Mouse (Mus musculus) thymus, postnatal 25 days (tissue): ENCODE measurements around the gene Fam228a.
"Not testable (repeated sequence)": the region's sequence is repeated elsewhere in the genome, so short reads cannot be mapped to it uniquely, and the experiment has no call there.

Experiments
- DNase-seq: peaks from one replicate; pipeline ENCODE4 v3.0.0; 2022

The Fam228a gene

DNA sequence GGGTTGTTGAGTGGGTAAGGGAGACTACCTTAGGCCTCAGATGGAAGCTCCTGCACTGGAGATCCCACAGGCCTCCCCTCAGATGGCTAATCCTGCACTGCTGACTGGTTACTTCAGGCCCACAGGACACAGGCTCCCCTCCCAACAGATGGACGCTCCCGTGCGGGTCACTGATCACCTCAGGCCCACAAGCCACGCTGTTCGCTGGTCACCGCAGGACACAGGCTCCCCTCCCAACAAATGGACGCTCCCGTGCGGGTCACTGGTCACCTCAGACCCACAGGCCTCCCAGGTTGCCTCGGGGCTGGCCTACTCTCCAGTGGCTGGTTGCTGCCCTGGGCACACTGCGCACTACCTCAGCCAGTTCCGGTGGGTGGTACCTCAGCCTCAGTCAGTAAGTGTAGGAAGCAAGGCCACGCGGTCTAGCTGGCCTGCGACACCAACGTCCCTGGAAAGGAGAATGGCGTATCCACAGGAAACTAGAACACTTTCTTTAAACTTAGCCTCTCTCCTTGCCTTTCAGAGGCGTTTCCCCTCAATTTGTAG, at the start of gene Fam228a:
Fam228a (minus strand) TSS at position 400 of the 546 bp plus-strand sequence.
- DNase-seq: no peak

DNA sequence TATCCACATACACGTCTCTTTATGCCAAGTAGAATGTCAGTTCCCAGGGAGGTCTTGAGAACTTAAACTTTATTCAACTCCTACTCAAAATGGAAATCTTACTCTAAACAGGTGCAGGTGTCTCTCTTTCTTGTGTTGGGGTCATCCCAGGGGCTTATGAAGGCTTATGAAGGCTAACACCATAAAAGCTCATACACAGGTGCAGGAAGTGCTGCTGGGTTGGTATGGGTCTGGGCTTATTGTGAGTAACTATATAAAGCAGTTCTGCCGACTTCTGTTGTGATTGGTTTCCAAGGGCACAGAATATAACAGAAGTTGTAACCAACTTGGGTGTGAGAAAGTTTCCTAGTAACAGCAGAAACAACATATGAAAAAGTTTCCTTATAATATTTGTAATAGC, 46.2 kb upstream of the Fam228a start:
- DNase-seq: no peak

DNA sequence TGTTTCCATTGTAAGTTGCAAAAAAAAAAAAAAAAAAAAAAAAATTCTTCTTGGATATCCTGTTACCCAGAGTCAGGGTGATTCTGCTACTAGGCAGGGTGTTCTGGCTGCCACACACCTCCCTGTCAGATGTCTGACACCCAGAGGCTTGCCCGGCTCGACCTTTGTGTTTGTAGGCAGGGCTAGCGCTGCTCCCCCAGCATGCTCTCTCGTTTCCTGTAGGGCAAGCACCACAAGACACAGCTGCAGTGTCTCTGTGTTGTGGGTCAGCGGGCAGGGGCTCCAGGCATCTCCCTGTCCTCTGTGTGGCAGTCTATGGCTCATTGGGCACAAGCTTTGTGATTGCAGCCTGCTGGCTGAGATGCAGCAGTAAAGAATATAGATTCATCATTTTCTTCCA, 45.4 kb upstream of the Fam228a start:
- peak; percentile 45 for DNase-seq

DNA sequence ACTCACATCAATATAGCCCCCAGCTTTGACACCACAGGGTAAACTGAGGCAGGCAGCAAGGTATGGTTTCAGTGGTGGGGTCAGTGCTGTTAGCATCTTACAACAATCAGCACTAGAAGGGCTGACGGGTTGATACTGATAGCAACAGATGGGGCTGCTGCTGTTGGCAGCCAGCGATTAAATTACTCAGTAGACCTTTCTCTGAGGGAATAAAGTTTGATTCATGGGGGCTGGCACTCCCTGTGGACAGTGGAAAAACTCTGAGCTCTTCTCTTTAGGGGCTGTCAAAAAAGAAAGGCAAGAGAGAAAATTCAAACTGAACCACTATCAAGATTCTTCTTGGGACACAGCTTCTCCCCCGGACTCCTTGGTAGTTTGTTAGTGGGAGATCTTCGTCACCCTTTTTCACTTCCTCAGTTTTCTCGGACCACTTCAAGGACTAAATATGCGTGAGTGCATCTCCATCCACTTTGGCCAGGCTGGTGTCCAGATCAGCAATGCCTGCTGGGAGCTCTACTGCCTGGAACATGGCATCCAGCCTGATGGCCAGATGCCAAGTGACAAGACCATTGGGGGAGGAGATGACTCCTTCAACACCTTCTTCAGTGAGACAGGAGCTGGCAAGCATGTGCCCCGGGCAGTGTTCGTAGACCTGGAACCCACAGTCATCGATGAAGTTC, 43.6 kb upstream of the Fam228a start:
- DNase-seq: not testable (repeated sequence)

DNA sequence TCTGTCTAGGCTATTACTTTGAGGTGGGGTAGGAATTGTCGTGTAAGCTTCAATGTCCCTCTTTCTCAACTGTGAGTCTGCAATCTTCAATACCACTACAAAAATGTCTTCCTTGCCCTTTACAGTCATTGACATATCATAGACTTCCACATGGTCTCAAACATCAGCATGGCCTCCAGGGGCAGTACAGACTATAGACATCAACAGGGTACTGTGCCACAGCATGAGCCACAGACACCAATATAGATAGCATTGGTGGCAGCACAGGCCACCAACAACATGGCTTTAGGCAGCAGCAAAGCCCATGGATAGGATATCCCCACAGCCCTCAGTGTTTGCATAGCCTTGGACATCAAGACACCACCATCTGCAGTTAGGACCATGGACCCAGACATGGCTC, 43.0 kb upstream of the Fam228a start:
- DNase-seq: no peak

DNA sequence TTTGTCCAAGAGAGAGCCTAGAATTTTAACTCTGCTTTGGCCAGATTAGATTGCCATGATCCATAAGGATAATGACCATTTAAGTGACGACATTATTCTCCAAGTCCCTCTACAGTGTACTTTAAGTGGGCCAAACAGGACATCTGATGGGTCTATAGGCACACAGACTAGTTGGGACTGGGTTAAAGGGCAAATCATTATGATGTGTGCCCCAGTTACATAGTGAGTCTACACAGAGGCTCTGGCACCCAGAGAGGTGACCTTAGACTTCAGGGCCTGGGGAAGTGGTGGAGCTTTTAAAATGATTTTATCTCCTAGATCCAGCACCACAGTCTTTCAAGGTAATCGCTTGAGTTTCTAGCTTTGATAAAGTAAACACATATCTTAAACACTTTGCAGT, 42.0 kb upstream of the Fam228a start:
- DNase-seq: no peak

DNA sequence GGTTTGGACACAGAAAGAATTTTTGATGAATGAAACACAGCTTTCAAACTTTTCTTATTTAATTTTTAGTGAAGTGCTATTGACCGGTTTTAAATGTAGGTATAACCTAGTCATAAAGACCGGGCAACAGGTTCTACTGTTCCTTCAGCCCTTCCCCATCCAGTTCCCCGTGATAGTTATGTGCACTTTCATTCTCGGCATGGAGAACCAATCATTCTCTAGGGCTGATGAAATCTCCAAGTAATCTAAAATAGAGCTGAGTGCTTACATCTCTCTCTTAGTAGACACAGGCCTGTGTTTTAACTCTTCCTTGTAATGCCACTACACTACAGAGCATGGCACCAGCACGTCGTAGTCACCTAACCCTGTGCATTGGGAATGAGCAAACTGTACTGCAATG, 39.5 kb upstream of the Fam228a start:
- DNase-seq: no peak

DNA sequence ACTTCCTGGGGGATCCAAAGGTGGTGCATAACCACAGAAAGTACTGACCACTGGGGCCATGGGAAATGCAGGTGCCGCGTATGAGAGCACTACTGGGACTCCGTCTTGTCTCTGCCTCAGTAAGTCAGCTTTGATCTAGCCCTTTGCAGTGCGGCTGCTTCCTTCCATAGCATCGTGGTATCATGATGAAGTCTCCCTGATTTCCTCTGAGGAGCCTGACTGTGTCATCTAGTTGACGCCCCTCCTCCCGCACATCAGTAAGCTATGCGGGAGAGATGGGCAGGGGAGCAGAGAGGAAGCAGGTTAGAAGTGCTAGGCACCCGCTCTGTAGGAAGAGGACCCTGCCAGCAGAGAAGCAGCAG, 37.3 kb upstream of the Fam228a start:
- DNase-seq: peak; percentile 37

DNA sequence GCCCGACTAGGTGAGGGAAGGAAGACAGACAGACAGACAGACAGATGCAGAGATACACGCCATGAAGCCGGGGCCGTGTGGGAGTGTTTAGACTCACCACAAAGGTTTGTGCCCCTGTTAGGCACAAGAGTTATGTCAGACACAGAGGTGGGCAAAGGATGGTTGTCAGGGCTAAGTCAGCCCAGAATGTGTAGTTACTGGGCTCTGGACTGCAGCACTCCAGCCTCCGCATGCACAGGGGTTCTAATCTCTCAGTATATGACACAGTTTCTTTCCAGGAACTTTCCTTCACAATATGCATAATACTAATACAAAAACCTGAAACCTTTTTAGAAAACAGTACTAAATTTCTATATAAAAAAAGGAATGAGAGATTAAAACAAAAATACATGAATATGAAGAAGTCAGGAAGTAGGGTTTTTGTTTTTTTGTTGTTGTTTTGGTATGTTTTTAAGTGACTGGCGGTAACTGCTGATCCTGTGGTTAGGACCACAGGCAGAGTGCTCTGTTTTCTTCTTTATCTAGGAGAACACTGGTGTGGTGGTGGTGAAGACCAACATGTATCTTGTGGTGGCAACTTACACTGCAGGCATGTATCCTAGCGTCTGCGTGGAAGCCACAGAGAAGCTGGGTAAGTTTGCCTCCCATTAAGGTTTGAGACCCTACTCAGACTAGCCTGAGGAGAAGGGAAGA, 36.8 kb upstream of the Fam228a start:
- no peak for DNase-seq

DNA sequence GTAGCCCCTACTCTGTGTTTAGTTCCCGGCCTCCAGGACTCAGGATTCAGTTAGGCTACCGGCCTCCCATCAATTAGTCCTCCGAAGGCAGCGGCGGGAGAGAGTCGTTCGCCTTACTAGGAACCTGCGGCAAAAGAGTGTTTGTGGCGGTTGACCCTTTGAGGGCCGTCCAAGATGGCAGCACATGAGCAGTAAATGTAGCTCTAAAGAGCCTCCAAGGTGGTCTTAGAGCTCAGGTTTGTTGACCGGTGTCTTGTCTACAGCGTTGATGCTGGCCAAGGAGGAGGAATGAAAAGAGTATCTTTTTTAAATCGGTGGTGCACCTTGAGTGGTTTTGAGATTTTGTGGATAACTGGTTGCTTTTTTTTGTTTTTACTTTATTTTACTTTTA, 31.1 kb upstream of the Fam228a start:
- no peak for DNase-seq

DNA sequence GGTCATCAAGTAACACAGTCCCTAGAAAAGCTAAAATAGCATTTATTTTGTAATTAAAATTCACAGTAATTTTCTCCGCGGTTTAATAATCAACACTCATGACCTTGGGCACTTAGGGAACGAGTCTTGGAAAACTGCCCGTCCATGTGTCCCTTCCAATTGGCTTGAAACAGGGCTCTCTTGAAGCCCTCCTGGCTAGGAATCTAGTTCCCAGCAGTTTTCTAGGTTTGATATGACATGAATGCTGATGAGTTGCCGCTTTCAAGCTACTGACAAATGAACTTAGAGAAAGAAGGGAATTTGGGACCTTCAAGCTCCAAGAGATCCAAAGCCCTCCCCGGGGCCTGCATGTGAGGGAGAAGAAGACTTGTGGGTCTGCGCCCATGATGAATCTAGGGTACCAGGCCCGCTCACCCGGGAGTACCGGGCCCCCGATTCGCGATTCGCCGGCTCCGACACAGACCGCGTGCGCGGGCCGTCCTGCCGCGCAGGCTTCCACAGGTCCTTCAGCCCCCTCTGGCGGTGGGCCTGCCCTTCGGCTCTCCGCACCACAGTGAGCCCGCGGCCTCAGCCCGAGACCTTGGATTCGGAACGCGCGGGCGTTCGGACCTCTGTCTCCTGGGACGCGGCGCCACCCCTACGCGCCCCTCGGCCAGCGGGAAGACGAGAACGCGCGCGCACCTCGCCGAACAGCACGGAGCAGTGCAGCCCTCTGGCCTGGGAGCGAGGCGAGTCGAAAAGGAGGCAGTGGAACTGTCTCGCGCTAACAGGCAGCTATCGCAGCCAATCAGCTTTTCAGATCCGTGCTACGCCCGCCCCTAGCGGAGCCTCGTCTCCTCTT, 30.5 kb upstream of the Fam228a start, which contains the start of the genes Pfn4 and Fam228b:
Pfn4 (plus strand) TSS at position 531 of the 841 bp plus-strand sequence.
Fam228b (minus strand) TSS at position 776 of the 841 bp plus-strand sequence.
- DNase-seq: peak; percentile 98

DNA sequence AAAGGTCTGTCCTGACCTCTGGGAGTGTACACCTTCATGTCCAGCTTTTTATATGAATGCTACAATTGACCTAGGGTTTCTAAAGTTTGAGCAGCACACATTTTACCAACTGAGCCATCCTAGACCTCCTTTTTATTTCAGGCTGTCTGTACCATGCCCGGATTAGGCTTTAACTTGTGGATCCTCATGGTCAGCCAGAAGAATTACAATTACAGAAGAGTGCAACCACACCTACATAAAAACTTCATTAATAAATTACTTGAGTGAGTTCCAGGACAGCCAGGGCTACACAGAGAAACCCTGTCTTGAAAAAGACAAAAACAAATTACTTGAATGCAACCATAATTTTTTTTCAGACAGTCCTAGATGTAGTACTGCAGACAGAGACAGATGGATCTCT, 18.8 kb upstream of the Fam228a start:
- DNase-seq: no peak

DNA sequence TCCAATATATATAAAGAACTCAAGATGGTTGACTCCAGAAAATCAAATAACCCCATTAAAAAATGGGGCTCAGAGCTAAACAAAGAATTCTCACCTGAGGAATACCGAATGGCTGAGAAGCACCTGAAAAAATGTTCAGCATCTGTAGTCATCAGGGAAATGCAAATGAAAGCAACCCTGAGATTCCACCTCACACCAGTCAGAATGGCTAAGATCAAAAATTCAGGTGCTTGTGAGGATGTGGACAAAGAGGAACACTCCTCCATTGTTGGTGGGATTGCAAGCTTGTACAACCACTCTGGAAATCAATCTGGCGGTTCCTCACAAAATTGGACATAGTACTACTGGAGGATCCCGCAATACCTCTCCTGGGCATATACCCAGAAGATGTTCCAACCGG, 16.2 kb upstream of the Fam228a start:
- not testable (repeated sequence) for DNase-seq

DNA sequence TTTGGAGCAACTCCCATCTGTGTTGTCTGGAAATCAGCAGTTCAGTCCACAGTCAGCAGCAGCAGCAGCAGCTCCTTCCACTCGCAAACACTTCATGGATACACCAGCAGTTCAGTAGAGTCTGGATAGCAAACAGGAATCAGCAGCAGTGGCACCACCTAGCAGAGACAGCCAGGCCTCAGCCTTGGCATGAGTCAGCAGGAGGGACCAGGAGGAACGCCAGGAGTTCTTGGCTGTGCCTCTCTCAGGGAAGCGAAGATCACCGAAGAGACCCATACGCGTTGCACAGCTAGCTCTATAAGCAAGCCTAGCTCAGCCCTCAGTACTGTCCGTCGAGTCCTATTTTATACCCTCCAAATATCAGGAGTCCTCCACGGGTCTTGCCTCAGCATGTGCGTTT, 6.3 kb upstream of the Fam228a start:
- no peak for DNase-seq

DNA sequence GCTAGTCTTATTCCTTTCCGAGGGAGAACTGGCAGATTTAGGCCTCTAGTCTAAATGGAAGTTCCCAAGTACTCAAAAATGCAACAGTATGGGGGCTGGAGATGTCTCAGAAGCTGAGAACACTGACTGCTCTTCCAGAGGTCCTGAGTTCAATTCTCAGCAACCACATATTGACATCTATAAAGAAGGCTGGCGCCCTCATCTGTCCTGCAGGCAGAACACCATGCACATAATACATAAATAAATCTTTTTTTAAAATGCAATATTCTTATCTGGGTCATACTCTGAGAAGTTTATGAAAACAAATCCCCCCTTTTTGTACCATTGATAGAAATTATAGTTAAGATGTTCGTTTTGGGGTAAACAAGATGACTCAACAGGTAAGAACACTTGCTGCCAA, 4.0 kb upstream of the Fam228a start:
- DNase-seq: no peak

DNA sequence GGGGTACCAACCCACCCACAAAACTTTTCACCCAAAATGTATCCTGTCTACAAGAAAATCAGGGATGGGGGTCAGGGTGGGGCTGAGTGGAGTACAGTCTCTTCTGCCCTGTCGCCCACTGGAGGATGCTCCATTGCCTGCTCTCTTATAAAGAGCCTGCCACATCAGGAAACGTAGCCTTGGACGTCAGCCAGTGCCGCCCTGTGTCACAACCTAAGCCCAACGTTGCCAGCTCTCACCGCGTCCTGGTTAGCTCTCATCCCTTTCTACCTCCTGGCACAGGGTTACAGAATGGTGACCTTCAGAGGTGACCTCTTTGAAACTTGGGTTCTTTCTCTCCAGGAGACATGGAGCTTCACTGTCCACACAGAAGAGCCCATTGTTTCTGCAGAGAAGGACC, 2.6 kb upstream of the Fam228a start:
- DNase-seq: no peak

DNA sequence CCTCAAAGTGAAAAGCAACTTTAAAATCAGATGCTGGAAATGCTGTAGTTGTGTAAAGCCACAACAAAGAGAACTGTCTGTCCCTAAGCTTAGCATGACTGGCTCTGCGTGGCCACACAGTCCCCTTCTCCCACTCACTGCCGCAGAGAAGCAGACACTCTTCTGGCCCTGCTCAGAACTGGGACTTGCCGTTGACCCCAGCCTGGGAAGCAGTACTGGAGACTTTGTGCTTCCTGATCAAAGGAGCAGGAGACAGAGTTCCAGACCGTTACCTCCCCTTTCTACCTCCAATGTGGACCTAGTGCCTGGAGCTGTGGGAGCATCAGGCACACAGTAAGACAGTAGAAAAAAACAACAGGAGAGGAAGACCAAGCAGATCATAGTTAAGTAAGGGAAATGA, 5.9 kb downstream of the Fam228a start:
- no peak for DNase-seq

DNA sequence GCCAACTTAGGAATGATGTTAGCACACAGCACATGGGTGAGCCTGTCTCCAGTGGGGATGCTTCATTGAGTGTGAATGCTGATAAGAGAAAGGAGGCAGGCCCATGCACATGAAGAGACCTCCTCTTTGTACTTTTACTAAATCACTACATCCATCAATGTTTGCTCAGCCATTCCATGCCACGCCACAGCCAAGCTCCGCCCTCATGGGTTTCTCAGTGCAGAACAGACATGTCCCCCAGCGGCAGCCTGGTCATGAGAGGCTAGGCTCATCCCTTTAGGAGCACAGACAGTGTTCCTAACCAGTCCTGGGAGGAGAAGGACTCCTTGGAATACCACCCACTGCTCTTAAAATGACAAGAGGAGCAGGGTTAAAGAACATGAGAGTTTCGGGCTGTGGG, 6.6 kb downstream of the Fam228a start:
- no peak for DNase-seq

DNA sequence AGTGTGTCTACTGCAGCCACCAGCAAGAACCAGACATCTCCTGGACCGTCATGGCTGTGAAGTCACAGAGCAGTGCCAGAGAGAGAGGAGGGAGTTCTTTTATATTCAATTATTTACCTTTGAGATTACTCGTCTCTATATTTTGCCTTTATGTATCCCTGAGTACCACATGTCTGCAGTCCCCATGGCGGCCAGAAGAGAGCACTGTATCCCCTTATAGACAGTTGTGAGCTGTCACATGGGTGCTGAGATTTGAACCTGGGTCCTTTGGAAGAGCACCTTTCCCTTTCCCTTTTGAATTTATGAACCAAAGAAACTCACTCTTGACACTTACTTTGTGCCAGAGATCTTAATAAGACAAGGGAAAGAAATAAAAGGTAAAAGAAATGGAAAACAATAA, 9.1 kb downstream of the Fam228a start:
- DNase-seq: no peak

DNA sequence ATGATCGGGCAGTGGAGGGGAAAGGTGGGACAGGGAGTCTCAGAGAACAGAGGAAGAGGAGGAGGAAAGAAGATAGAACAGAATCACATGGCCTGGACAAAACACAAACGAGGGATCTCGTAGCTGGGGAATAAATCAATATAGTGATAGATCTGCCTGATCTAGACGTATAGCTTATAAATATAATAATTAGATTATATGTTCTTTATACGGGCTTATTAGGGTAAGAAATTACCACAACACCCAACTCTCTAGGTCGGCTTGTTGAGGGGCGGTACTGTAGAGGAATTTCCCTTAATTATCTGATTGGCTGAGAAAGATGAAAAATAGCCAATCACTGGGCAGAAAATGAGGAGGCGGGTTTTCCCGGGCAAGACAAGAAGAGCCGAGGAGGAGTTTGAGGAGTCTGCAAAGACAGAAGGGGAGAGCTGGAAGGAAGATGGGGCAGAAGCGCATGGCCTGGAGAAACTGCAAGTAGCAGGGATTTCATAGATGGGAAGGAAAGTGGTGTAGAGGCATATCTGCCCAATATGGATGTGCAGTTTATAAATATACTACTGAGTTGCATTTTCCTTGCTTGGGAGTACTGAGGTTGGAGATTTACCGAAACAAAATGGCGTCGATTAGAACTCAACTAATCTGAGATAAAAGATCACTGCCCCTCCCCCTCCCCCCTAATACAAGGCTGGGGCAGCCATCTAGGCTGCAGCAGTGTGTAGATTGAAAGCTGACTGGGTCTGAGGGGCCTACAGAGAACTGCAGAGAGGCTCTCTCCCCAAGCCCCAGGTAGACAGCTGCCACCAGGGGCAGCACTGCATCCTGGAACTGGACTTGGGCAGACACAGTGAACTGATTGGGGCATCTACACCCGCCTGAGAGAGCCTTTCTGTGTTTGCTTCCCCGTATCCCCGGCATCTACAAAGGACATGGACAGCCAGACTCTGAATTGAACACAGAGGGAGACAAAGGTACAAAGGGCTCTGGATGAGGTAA, 18.2 kb downstream of the Fam228a start:
- no peak for DNase-seq

DNA sequence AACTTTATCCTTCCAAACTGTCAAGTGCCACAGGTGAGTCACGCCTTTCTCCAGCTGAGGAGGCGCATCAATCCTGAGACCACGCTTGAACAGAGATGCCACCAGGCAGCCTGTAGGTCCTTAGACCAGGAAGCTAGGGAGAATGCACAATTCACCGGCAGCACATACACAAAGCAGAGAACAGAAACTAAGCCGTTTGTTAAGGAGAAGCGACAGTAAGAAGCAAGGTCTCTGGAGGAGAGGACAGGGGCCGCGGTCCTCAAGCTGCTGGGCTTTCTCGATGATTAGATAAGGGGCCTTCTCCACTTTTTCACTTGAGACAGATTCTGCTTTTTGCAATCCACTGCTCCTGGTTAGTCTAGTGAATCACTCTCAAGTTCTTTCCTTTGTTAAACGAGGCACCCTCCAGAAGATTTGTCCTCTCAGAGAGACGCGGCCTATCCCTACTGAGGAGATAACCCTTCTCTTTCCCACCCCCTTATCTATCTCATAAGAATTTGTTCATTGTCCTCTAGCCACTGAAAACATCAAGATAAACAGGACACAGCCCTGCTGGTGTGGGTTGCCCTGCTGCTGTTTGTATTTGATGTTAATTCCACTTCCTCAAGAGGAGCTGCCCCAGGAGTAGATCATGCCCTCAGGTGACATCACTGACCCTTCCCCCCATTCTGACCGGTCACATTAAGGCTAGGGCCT, 19.0 kb downstream of the Fam228a start:
- no peak for DNase-seq

DNA sequence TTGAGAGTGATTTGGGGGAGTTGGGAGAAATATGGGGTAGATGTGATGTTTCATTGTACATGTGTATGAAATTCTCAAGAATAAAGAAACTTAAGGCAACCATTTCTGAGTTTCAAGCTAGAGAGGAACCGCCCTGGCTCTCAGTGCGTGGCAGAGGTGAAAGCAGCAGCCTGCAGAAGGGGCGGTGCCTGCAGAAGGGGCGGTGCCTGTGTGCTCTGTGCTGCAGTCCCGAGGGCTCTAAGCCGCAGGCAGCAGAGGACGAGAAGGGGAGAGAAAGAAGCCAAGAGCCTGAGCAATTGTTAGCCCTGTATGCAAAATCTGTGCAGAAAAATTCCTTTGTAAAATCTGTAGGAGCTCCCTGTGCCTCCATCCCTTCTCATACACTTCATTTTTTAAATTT, 20.8 kb downstream of the Fam228a start:
- peak; percentile 33 for DNase-seq
